Mouse (Mus musculus): ENCODE data around the gene Sorl1. TPM values are rescaled to one million over a fixed set of nuclear protein-coding genes. Genes with fewer than 3 reads are reported as not detected.

Sorl1 gene
- polyA plus RNA-seq, 2 experiments: 7.9 to 8.2 TPM

DNA sequence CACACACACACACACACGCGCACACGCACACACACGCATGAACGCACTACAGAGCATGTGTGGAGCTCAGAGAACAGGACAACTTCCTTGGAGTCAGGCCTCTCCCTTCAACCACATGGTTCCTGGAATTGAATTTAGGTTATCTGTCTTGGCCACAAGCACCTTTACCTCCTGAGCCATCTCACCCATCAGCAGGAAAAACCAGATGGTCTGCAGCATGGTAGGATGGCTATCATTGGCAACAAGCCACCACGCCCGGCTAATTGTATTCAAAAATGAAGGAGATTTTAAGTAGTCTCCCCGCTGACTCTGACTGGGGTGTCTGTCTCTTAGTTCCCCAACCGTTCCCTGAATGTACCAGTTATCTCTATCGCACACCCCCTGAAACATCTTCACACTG is 17.0 kb downstream of the Sorl1 start:
- ATAC-seq (ENCODE audit: low FRiP score, low read depth): no peak
- WGBS: 94% methylated on average over 10 of the region's 10 CpGs
- Histone ChIP-seq H3K4me1 (ENCODE audit: control insufficient read depth, insufficient read depth, low read length) (peaks cover 4% of the 10 kb centered on the region), H3K36me3 (ENCODE audit: control insufficient read depth, insufficient read depth, low read length) (no peaks in the 10 kb centered on the region), H3K27me3 (ENCODE audit: control insufficient read depth, insufficient read depth, low read length) (no peaks in the 10 kb centered on the region), H3K9me3 (ENCODE audit: control insufficient read depth, low read length) (no peaks in the 10 kb centered on the region), H3K4me2 (replicated peaks; ENCODE audit: low read depth, low read length, severe bottlenecking) (no peak overlapping the region), H3K4me3 (replicated peaks; ENCODE audit: low read length) (no peak overlapping the region), H3K9ac (ENCODE audit: low read depth, low read length, severe bottlenecking) (no peak overlapping the region), H3K27ac (replicated peaks; ENCODE audit: low read depth, low read length) (no peak overlapping the region)
- TF ChIP-seq POLR2A (IDR thresholded peaks at IDR 0.05; ENCODE audit: borderline replicate concordance, extremely low read depth, insufficient read depth, insufficient read length): no peak
- DNase-seq (ENCODE audit: low spot score): no peak

- Histone ChIP-seq H3K4me3 (replicated peaks; ENCODE audit: low read length) (no peak overlapping the region), H3K9me3 (ENCODE audit: control insufficient read depth, low read length) (no peaks in the 10 kb centered on the region), H3K4me1 (ENCODE audit: control insufficient read depth, insufficient read depth, low read length) (peaks cover 4% of the 10 kb centered on the region), H3K9ac (ENCODE audit: low read depth, low read length, severe bottlenecking) (no peak overlapping the region), H3K4me2 (replicated peaks; ENCODE audit: low read depth, low read length, severe bottlenecking) (no peak overlapping the region), H3K36me3 (ENCODE audit: control insufficient read depth, insufficient read depth, low read length) (no peaks in the 10 kb centered on the region), H3K27ac (replicated peaks; ENCODE audit: low read depth, low read length) (no peak overlapping the region), H3K27me3 (ENCODE audit: control insufficient read depth, insufficient read depth, low read length) (no peaks in the 10 kb centered on the region)
- 87% methylated on average over 7 of the region's 7 CpGs for WGBS
- DNase-seq (ENCODE audit: low spot score) (no peak), ATAC-seq (ENCODE audit: low FRiP score, low read depth) (no peak)
- no peak for TF ChIP-seq POLR2A (IDR thresholded peaks at IDR 0.05; ENCODE audit: borderline replicate concordance, extremely low read depth, insufficient read depth, insufficient read length)
Observed at GRCm38 (mm10) chr9:42106305-42106704, 17.8 kb downstream of the Sorl1 start.

DNA sequence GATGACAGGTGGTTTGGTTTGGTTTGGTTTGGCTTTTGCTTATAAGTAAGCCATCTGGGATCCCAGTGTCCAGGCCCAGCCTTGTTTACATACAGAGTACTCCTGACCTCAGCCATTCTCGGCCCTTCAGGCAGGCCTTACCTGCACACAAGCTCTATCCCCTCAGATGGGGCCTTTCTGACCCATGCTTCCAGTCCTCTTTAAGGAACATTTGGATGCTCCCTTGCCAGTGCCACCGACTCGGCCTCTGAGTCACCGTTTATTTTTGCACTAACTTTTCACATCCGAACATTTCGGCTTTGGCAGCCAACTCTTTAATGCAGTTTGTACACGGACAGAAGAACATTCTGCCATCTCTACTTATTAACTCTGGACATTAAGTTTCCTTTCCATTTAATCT is 20.6 kb downstream of the Sorl1 start:
- TF ChIP-seq POLR2A (IDR thresholded peaks at IDR 0.05; ENCODE audit: borderline replicate concordance, extremely low read depth, insufficient read depth, insufficient read length): no peak
- DNase-seq (ENCODE audit: low spot score) (no peak), ATAC-seq (ENCODE audit: low FRiP score, low read depth) (no peak)
- 91% methylated on average over 7 of the region's 7 CpGs for WGBS
- Histone ChIP-seq H3K9ac (ENCODE audit: low read depth, low read length, severe bottlenecking) (no peak overlapping the region), H3K27ac (replicated peaks; ENCODE audit: low read depth, low read length) (no peak overlapping the region), H3K27me3 (ENCODE audit: control insufficient read depth, insufficient read depth, low read length) (no peaks in the 10 kb centered on the region), H3K4me2 (replicated peaks; ENCODE audit: low read depth, low read length, severe bottlenecking) (no peak overlapping the region), H3K36me3 (ENCODE audit: control insufficient read depth, insufficient read depth, low read length) (no peaks in the 10 kb centered on the region), H3K9me3 (ENCODE audit: control insufficient read depth, low read length) (no peaks in the 10 kb centered on the region), H3K4me1 (ENCODE audit: control insufficient read depth, insufficient read depth, low read length) (peaks cover 2% of the 10 kb centered on the region), H3K4me3 (replicated peaks; ENCODE audit: low read length) (no peak overlapping the region)

DNA sequence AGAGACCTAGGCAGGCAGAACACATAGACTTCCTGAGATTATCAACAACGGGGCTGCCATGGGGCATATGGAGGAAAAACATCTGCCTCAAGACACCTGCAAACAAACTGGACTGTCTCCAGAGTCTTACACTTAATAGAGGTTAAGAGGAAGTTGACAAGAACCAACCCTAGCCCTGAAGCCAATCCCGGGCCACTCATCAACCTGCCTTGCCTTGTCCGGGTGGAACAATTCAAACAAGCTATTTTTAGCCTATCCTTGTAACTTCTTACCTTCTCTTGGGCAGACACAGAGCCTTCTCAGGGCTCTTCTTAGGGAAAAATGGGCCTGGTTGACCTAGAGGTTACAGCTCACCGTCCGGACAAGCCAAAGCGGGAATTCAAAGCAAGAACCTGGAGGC is 22.1 kb downstream of the Sorl1 start:
- DNase-seq (ENCODE audit: low spot score) (no peak), ATAC-seq (ENCODE audit: low FRiP score, low read depth) (no peak)
- no peak overlapping the region for H3K27ac ChIP-seq (replicated peaks; ENCODE audit: low read depth, low read length)
- H3K36me3 ChIP-seq (ENCODE audit: control insufficient read depth, insufficient read depth, low read length): no peaks in the 10 kb centered on the region
- no peaks in the 10 kb centered on the region for H3K27me3 ChIP-seq (ENCODE audit: control insufficient read depth, insufficient read depth, low read length)
- no peak overlapping the region for H3K4me3 ChIP-seq (replicated peaks; ENCODE audit: low read length)
- no peak overlapping the region for H3K4me2 ChIP-seq (replicated peaks; ENCODE audit: low read depth, low read length, severe bottlenecking)
- WGBS: 84% methylated on average over 6 of the region's 6 CpGs
- H3K9ac ChIP-seq (ENCODE audit: low read depth, low read length, severe bottlenecking): no peak overlapping the region
- no peaks in the 10 kb centered on the region for H3K4me1 ChIP-seq (ENCODE audit: control insufficient read depth, insufficient read depth, low read length)
- H3K9me3 ChIP-seq (ENCODE audit: control insufficient read depth, low read length): no peaks in the 10 kb centered on the region
- no peak for TF ChIP-seq POLR2A (IDR thresholded peaks at IDR 0.05; ENCODE audit: borderline replicate concordance, extremely low read depth, insufficient read depth, insufficient read length)

GRCm38 (mm10) chr9:42101266-42101665 is 22.8 kb downstream of the Sorl1 start:
- Histone ChIP-seq H3K4me2 (replicated peaks; ENCODE audit: low read depth, low read length, severe bottlenecking) (no peak overlapping the region), H3K4me3 (replicated peaks; ENCODE audit: low read length) (no peak overlapping the region), H3K27ac (replicated peaks; ENCODE audit: low read depth, low read length) (no peak overlapping the region), H3K9me3 (ENCODE audit: control insufficient read depth, low read length) (no peaks in the 10 kb centered on the region), H3K4me1 (ENCODE audit: control insufficient read depth, insufficient read depth, low read length) (no peaks in the 10 kb centered on the region), H3K9ac (ENCODE audit: low read depth, low read length, severe bottlenecking) (no peak overlapping the region), H3K36me3 (ENCODE audit: control insufficient read depth, insufficient read depth, low read length) (no peaks in the 10 kb centered on the region), H3K27me3 (ENCODE audit: control insufficient read depth, insufficient read depth, low read length) (no peaks in the 10 kb centered on the region)
- no peak for DNase-seq (ENCODE audit: low spot score)
- no peak for TF ChIP-seq POLR2A (IDR thresholded peaks at IDR 0.05; ENCODE audit: borderline replicate concordance, extremely low read depth, insufficient read depth, insufficient read length)
- 92% methylated on average over 7 of the region's 7 CpGs for WGBS
- no peak for ATAC-seq (ENCODE audit: low FRiP score, low read depth)

- H3K4me3 ChIP-seq (replicated peaks; ENCODE audit: low read length): no peak overlapping the region
- H3K9ac ChIP-seq (ENCODE audit: low read depth, low read length, severe bottlenecking): no peak overlapping the region
- no peaks in the 10 kb centered on the region for H3K9me3 ChIP-seq (ENCODE audit: control insufficient read depth, low read length)
- H3K4me1 ChIP-seq (ENCODE audit: control insufficient read depth, insufficient read depth, low read length): no peaks in the 10 kb centered on the region
- TF ChIP-seq POLR2A (IDR thresholded peaks at IDR 0.05; ENCODE audit: borderline replicate concordance, extremely low read depth, insufficient read depth, insufficient read length): no peak
- H3K27me3 ChIP-seq (ENCODE audit: control insufficient read depth, insufficient read depth, low read length): no peaks in the 10 kb centered on the region
- DNase-seq (ENCODE audit: low spot score): no peak
- H3K27ac ChIP-seq (replicated peaks; ENCODE audit: low read depth, low read length): no peak overlapping the region
- no peak for ATAC-seq (ENCODE audit: low FRiP score, low read depth)
- WGBS: 70% methylated on average over 9 of the region's 9 CpGs
- no peak overlapping the region for H3K4me2 ChIP-seq (replicated peaks; ENCODE audit: low read depth, low read length, severe bottlenecking)
- no peaks in the 10 kb centered on the region for H3K36me3 ChIP-seq (ENCODE audit: control insufficient read depth, insufficient read depth, low read length)
Observed at GRCm38 (mm10) chr9:42100618-42101210, 23.4 kb downstream of the Sorl1 start.
